Mouse (Mus musculus) ES-Bruce4 (cell line): ENCODE data around the gene Lcn8.

Source experiments
- CTCF ChIP-seq: IDR thresholded peaks from one replicate; pipeline ENCODE4 v1.8.1; 2011; ENCODE audit warnings: low read depth, low read length
- EP300 ChIP-seq: IDR thresholded peaks from 2 replicates; pipeline ENCODE4 v1.6.1; 2011; ENCODE audit warnings: low read depth, low read length; ENCODE audit not compliant: insufficient read depth
- POLR2A ChIP-seq: IDR thresholded peaks from one replicate; pipeline ENCODE4 v1.8.1; 2011; ENCODE audit warnings: low read length; ENCODE audit not compliant: insufficient read depth

DNA sequence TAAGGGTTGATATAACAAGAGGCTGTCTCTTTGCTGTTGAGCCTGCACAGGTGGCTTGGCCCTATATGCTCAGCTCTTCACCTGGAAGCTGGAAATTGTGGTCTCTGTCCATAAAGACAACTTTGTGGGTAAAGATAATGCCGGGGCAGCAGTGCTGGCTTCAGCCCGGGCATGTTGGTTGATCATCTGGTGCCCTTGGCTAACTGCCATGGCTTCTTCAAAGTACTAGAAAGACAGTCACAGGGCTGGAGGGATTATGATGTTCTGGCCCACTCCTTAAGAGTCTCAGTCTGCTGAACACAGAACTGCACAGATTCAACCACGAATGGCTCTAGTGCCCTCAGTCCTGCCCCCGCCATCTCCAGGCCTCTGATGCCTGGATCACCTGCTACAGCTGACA is 4.3 kb downstream of the Lcn8 start:
- TF ChIP-seq EP300 = no peak
- no peak for TF ChIP-seq POLR2A
- no peak for TF ChIP-seq CTCF
